Mouse (Mus musculus) forebrain, embryonic 15.5 days (tissue): ENCODE data around the gene Ptpn11. TPM values are rescaled to one million over a fixed set of nuclear protein-coding genes. Genes with fewer than 3 reads are reported as not detected.

Source experiments
- ATAC-seq: fragments of 200-750 bp; cut with Nextera tagmentation; replicated peaks from 2 replicates; pipeline ENCODE4 v1.8.0; 2017; ENCODE audit warnings: mild to moderate bottlenecking, moderate TSS enrichment, moderate library complexity
- H3K27ac ChIP-seq: fragments of 300-500 bp; sonication (generic); replicated peaks from 2 replicates; pipeline ENCODE4 v1.5.1; 2015; ENCODE audit warnings: mild to moderate bottlenecking, inconsistent platforms
- H3K27me3 ChIP-seq: fragments of 300-500 bp; sonication (generic); 2 replicates; pipeline ENCODE4 v1.6.1; 2015; ENCODE audit warnings: inconsistent platforms
- H3K36me3 ChIP-seq: fragments of 300-500 bp; sonication (generic); 2 replicates; pipeline ENCODE4 v1.6.1; 2015; ENCODE audit warnings: mild to moderate bottlenecking, inconsistent platforms
- H3K4me1 ChIP-seq: fragments of 300-500 bp; sonication (generic); 2 replicates; pipeline ENCODE4 v1.6.1; 2015; ENCODE audit warnings: inconsistent platforms
- H3K4me2 ChIP-seq: fragments of 300-500 bp; sonication (generic); replicated peaks from 2 replicates; pipeline ENCODE4 v1.6.1; 2015; ENCODE audit warnings: mild to moderate bottlenecking, inconsistent platforms
- H3K4me3 ChIP-seq: fragments of 300-500 bp; sonication (generic); 2 replicates; pipeline ENCODE4 v1.5.1; 2015; ENCODE audit warnings: mild to moderate bottlenecking, inconsistent platforms
- H3K9ac ChIP-seq: fragments of 300-500 bp; sonication (generic); replicated peaks from 2 replicates; pipeline ENCODE4 v1.6.1; 2015; ENCODE audit warnings: mild to moderate bottlenecking, inconsistent platforms
- H3K9me3 ChIP-seq: fragments of 300-500 bp; sonication (generic); 2 replicates; pipeline ENCODE4 v1.6.1; 2016; ENCODE audit warnings: inconsistent platforms
- WGBS: fragments of 180-500 bp; shearing (Covaris S2); methylation state at CpG from one replicate; pipeline ENCODE4 v1.1.7; 2015; ENCODE audit warnings: mixed read lengths; 5-methylcytosine and 5-hydroxymethylcytosine counted together
- polyA plus RNA-seq: library from polyadenylated mRNA; unstranded; fragments of >200 nt; fragmentation: Nextera tagmentation; extraction: Ambion mirVana; gene quantifications from 2 replicates; pipeline ENCODE4 v1.2.1, GENCODE M21; 2015

Ptpn11 gene
- polyA plus RNA-seq, 1 experiment from 2014 or later = 26.1 TPM

GRCm38 (mm10) chr5:121190210-121190835 is 874 bp downstream of the Ptpn11 start:
- Histone ChIP-seq H3K36me3 (no peaks in the 10 kb centered on the region), H3K27ac (peak overlapping the region; percentile 84), H3K9ac (peak overlapping the region; percentile 90), H3K4me2 (peak overlapping the region; percentile 81), H3K27me3 (no peaks in the 10 kb centered on the region), H3K9me3 (no peaks in the 10 kb centered on the region), H3K4me3 (peak overlapping the region; percentile 98), H3K4me1 (peaks cover 45% of the 10 kb centered on the region)
- ATAC-seq = no peak
- 32% methylated on average over 21 of the region's 21 CpGs for WGBS

DNA sequence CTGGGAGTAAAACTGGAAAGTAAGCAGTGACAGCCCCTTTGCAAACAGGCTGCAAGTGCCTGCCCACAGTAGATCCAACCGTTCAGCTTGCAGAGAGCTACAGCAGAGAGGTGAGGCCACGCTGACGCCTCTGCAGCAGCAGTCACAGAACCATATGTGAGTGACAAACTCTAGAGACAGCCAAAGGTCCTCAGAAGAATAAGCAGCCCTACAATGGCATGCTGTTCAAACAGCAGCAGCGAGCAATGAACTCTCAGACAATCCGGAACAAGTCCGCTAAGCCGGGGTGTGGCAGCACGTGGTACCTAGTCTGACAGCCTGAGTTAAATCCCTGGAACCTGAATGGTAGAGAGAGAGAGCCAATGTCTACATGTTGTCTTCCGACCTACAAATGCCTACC is 2.0 kb downstream of the Ptpn11 start:
- Histone ChIP-seq H3K9me3 (no peaks in the 10 kb centered on the region), H3K4me3 (no peak overlapping the region), H3K4me1 (peaks cover 56% of the 10 kb centered on the region), H3K27ac (no peak overlapping the region), H3K36me3 (no peaks in the 10 kb centered on the region), H3K4me2 (no peak overlapping the region), H3K27me3 (no peaks in the 10 kb centered on the region), H3K9ac (no peak overlapping the region)
- WGBS = 79% methylated on average over 9 of the region's 9 CpGs
- no peak for ATAC-seq

GRCm38 (mm10) chr5:121188265-121188664 is 2.9 kb downstream of the Ptpn11 start:
- no peaks in the 10 kb centered on the region for H3K9me3 ChIP-seq
- no peaks in the 10 kb centered on the region for H3K36me3 ChIP-seq
- no peak overlapping the region for H3K4me2 ChIP-seq
- peaks cover 57% of the 10 kb centered on the region for H3K4me1 ChIP-seq
- no peak overlapping the region for H3K4me3 ChIP-seq
- 91% methylated on average over 9 of the region's 9 CpGs for WGBS
- ATAC-seq = no peak
- no peaks in the 10 kb centered on the region for H3K27me3 ChIP-seq
- no peak overlapping the region for H3K9ac ChIP-seq
- H3K27ac ChIP-seq = no peak overlapping the region

DNA sequence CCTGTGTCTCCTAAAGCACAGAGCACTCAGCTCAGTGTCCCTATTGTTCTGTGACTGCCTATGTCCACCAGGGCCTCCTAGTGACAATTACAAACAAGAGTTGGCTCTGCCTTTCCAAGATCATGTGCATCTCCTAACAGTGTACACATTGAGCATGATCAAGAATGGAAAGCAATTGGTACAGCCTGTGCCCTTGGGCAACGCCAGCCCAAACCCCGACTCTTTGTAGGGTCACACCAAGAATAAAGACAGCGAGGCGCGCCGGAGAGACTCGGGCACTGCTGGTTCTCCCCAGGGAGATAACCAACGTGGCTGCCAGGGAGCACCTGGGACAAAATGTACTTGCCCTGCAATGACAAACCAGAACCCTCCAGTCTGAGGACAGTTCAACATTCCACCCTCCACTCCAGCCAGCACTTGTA is 3.6 kb downstream of the Ptpn11 start:
- no peak overlapping the region for H3K9ac ChIP-seq
- 85% methylated on average over 8 of the region's 8 CpGs for WGBS
- H3K4me3 ChIP-seq = no peak overlapping the region
- H3K27me3 ChIP-seq = no peaks in the 10 kb centered on the region
- no peak overlapping the region for H3K27ac ChIP-seq
- ATAC-seq = no peak
- H3K9me3 ChIP-seq = no peaks in the 10 kb centered on the region
- peaks cover 58% of the 10 kb centered on the region for H3K4me1 ChIP-seq
- H3K4me2 ChIP-seq = no peak overlapping the region
- H3K36me3 ChIP-seq = no peaks in the 10 kb centered on the region

DNA sequence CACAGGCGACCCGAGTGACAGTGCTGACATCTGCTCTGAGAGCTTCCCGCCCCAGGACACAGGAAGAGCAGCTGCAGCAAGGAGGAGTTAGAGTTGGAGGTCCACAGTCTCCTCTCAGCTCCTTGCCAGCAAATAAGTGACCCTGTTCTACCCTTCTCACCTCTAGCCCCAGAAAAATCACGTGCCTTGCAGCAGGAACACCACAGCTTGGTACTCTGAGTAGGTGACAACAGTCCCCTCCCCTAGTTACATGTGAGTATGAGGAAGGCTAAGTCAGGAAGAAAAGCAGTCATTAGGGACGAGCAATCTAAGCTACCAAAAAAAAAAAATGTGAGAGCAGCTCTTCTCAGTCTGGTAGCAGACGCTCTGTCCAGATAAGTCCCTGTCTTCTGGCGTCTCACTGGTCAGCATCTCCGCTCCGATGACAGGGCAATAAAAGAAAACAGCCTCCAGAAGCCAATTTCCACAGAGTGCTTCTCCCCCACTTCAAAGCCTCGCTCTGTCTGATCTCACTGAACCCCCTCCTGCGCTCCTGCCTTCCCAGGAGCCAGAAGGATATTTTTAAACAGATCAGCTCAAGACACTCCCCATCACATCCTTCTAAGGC is 6.1 kb downstream of the Ptpn11 start:
- Histone ChIP-seq H3K9me3 (no peaks in the 10 kb centered on the region), H3K4me1 (peaks cover 49% of the 10 kb centered on the region), H3K9ac (no peak overlapping the region), H3K36me3 (no peaks in the 10 kb centered on the region), H3K27me3 (no peaks in the 10 kb centered on the region), H3K4me2 (no peak overlapping the region), H3K4me3 (no peak overlapping the region), H3K27ac (0 out of 2 replicates have a peak overlapping the region, but pooled peaks have one; percentile 24)
- WGBS = 68% methylated on average over 11 of the region's 11 CpGs
- no peak for ATAC-seq

GRCm38 (mm10) chr5:121184375-121184774 is 6.8 kb downstream of the Ptpn11 start:
- no peaks in the 10 kb centered on the region for H3K36me3 ChIP-seq
- H3K9me3 ChIP-seq = no peaks in the 10 kb centered on the region
- WGBS = 88% methylated on average over 2 of the region's 2 CpGs
- no peak overlapping the region for H3K9ac ChIP-seq
- H3K27ac ChIP-seq = no peak overlapping the region
- ATAC-seq = no peak
- no peak overlapping the region for H3K4me2 ChIP-seq
- H3K4me3 ChIP-seq = no peak overlapping the region
- H3K27me3 ChIP-seq = no peaks in the 10 kb centered on the region
- peaks cover 49% of the 10 kb centered on the region for H3K4me1 ChIP-seq

- no peak overlapping the region for H3K9ac ChIP-seq
- no peak overlapping the region for H3K4me2 ChIP-seq
- no peaks in the 10 kb centered on the region for H3K36me3 ChIP-seq
- peaks cover 48% of the 10 kb centered on the region for H3K4me1 ChIP-seq
- no peaks in the 10 kb centered on the region for H3K27me3 ChIP-seq
- WGBS = 66% methylated on average over 9 of the region's 9 CpGs
- H3K4me3 ChIP-seq = no peak overlapping the region
- no peak for ATAC-seq
- H3K9me3 ChIP-seq = no peaks in the 10 kb centered on the region
- H3K27ac ChIP-seq = no peak overlapping the region
Measured at GRCm38 (mm10) chr5:121183269-121183668, 7.9 kb downstream of the Ptpn11 start.

- H3K4me2 ChIP-seq = no peak overlapping the region
- H3K4me1 ChIP-seq = peaks cover 16% of the 10 kb centered on the region
- WGBS = 51% methylated on average over 9 of the region's 9 CpGs
- no peaks in the 10 kb centered on the region for H3K9me3 ChIP-seq
- no peak overlapping the region for H3K4me3 ChIP-seq
- H3K9ac ChIP-seq = no peak overlapping the region
- ATAC-seq = 0 out of 2 replicates have a peak, but pooled peaks have one; percentile 57
- no peaks in the 10 kb centered on the region for H3K27me3 ChIP-seq
- no peaks in the 10 kb centered on the region for H3K36me3 ChIP-seq
- H3K27ac ChIP-seq = peak overlapping the region; percentile 59
Measured at GRCm38 (mm10) chr5:121179077-121179857, 11.9 kb downstream of the Ptpn11 start.

- Histone ChIP-seq H3K4me2 (no peak overlapping the region), H3K27ac (no peak overlapping the region), H3K36me3 (peaks cover 22% of the 10 kb centered on the region), H3K4me1 (no peaks in the 10 kb centered on the region), H3K9me3 (no peaks in the 10 kb centered on the region), H3K4me3 (no peak overlapping the region), H3K9ac (no peak overlapping the region), H3K27me3 (no peaks in the 10 kb centered on the region)
- 84% methylated on average over 4 of the region's 4 CpGs for WGBS
- no peak for ATAC-seq
Measured at GRCm38 (mm10) chr5:121172835-121173234, 18.4 kb downstream of the Ptpn11 start.

DNA sequence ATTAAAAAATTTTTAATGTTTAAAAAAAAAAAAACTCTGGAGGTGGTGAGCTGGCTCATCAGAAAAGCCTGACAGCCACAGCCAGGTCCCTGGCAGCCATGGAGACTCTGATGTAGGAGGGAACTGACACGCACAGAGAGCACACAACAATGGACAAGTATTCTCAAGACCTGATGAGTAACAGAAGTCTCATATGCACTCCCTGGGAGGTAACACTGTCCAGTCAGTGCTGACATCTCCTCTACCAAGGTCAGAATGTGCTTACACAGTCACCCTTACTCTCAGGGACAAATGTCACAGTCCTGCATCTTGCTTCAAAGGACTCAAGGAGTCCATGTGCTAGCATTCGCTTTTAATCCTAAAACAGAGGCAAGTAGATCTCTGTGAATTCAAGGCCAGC is 21.6 kb downstream of the Ptpn11 start:
- Histone ChIP-seq H3K27me3 (no peaks in the 10 kb centered on the region), H3K4me2 (no peak overlapping the region), H3K27ac (no peak overlapping the region), H3K9ac (no peak overlapping the region), H3K36me3 (peaks cover 44% of the 10 kb centered on the region), H3K4me3 (no peak overlapping the region), H3K9me3 (no peaks in the 10 kb centered on the region), H3K4me1 (no peaks in the 10 kb centered on the region)
- WGBS = 93% methylated on average over 2 of the region's 2 CpGs
- ATAC-seq = no peak

DNA sequence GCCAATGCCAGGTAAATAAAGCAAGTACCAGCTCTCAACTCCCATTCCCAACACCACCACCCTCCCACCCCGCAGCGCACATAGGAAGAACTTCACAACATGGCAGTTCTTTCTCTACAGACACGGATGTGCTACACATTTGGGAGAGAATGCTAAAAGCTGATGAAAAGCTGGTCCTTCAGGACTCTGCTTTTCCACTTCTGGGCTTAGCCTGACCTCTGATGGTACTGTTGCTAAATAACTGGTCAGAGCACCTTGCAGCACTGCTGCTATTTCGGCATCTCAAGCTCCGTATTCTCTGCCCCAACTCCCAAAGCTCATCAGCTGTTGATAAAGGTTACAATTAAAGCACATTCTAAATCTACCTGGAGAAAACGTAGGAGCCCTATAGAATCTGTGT is 24.3 kb downstream of the Ptpn11 start:
- Histone ChIP-seq H3K27ac (no peak overlapping the region), H3K9ac (no peak overlapping the region), H3K4me2 (no peak overlapping the region), H3K9me3 (no peaks in the 10 kb centered on the region), H3K27me3 (no peaks in the 10 kb centered on the region), H3K4me3 (no peak overlapping the region), H3K4me1 (no peaks in the 10 kb centered on the region), H3K36me3 (peaks cover 69% of the 10 kb centered on the region)
- no peak for ATAC-seq
- 95% methylated on average over 6 of the region's 6 CpGs for WGBS

DNA sequence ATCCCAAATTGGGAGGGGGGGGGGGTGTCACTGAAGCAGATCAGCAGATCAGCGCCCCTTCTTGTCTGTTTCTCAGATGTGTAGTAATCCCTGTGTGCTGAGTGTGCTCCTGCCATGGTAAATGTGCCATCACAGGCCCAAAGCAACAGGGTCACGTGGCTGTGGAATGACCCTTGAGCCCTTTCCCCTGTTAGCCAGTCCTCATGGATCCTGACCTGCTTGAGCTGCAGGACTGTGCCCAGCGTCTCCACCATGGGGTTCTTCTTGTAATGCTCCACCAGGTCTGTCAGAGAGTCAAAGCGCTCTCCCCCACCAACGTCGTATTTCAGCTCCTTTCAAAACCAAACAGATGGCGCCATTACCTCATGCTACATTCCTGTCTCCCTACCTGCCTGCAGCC is 28.3 kb downstream of the Ptpn11 start:
- no peak for ATAC-seq
- Histone ChIP-seq H3K9me3 (no peaks in the 10 kb centered on the region), H3K9ac (no peak overlapping the region), H3K27me3 (no peaks in the 10 kb centered on the region), H3K27ac (no peak overlapping the region), H3K4me1 (no peaks in the 10 kb centered on the region), H3K36me3 (peaks cover 63% of the 10 kb centered on the region), H3K4me2 (no peak overlapping the region), H3K4me3 (no peak overlapping the region)
- WGBS = 93% methylated on average over 7 of the region's 7 CpGs
